Mouse (Mus musculus): Measurements from ENCODE around the gene Olfr845. TPM values are rescaled to one million over a fixed set of nuclear protein-coding genes. Genes with fewer than 3 reads are reported as not detected.

Gene Olfr845
- polyA plus RNA-seq (2016; fragmentation: Nextera tagmentation; extraction: Ambion mirVana) = not detected in 2 replicates

GRCm38 (mm10) chr9:19336157-19336556 lies at the start of gene Olfr845:
Olfr845 (plus strand) TSS chr9:19336457.
- Histone ChIP-seq H3K4me1 (no peaks in the 10 kb centered on the region), H3K36me3 (no peaks in the 10 kb centered on the region), H3K4me3 (no peak within 1 kb of the TSS), H3K4me2 (no peak within 1 kb of the TSS), H3K9me3 (replicated peaks) (no peaks in the 10 kb centered on the region), H3K27me3 (replicated peaks) (no peaks in the 10 kb centered on the region), H3K9ac (no peak within 1 kb of the TSS), H3K27ac (no peak within 1 kb of the TSS)
- WGBS (ENCODE audit: insufficient replicate concordance) = 38% methylated on average over 1 of the region's 1 CpGs
- ATAC-seq = no peak

GRCm38 (mm10) chr9:19316047-19316446 lies 20.2 kb upstream of the Olfr845 start, which contains the start of gene Olfr844:
Olfr844 (plus strand) TSS chr9:19316347.
- Histone ChIP-seq H3K36me3 (no peaks in the 10 kb centered on the region), H3K4me3 (no peak within 1 kb of the TSS), H3K27ac (no peak within 1 kb of the TSS), H3K27me3 (replicated peaks) (no peaks in the 10 kb centered on the region), H3K4me1 (no peaks in the 10 kb centered on the region), H3K4me2 (no peak within 1 kb of the TSS), H3K9ac (no peak within 1 kb of the TSS), H3K9me3 (replicated peaks) (peaks cover 6% of the 10 kb centered on the region; the same call in 1 of the 2 replicates)
- ATAC-seq = no peak

- Histone ChIP-seq H3K9ac (no peak within 1 kb of the TSS), H3K27ac (no peak within 1 kb of the TSS), H3K36me3 (no peaks in the 10 kb centered on the region), H3K4me1 (no peaks in the 10 kb centered on the region), H3K27me3 (replicated peaks) (no peaks in the 10 kb centered on the region), H3K4me3 (no peak within 1 kb of the TSS), H3K9me3 (replicated peaks) (no peaks in the 10 kb centered on the region; the same call in 1 of the 2 replicates), H3K4me2 (no peak within 1 kb of the TSS)
- 29% methylated on average over 1 of the region's 1 CpGs for WGBS (ENCODE audit: insufficient replicate concordance)
- ATAC-seq = no peak
Measured at GRCm38 (mm10) chr9:19363905-19364304, 27.6 kb downstream of the Olfr845 start, which contains the start of gene Olfr846. Olfr846 (minus strand) TSS chr9:19364005.

GRCm38 (mm10) chr9:19378569-19378968 lies 42.3 kb downstream of the Olfr845 start, which contains the start of gene Olfr847:
Olfr847 (minus strand) TSS chr9:19378669.
- H3K4me1 ChIP-seq = no peaks in the 10 kb centered on the region
- 53% methylated on average over 1 of the region's 1 CpGs for WGBS (ENCODE audit: insufficient replicate concordance)
- no peak within 1 kb of the TSS for H3K4me2 ChIP-seq
- no peak within 1 kb of the TSS for H3K9ac ChIP-seq
- no peaks in the 10 kb centered on the region for H3K27me3 ChIP-seq (replicated peaks)
- no peak within 1 kb of the TSS for H3K4me3 ChIP-seq
- no peaks in the 10 kb centered on the region for H3K9me3 ChIP-seq (replicated peaks)
- ATAC-seq = no peak
- H3K27ac ChIP-seq = no peak within 1 kb of the TSS
- H3K36me3 ChIP-seq = no peaks in the 10 kb centered on the region

Other genes with a start within 250 kb of the Olfr845 start
- not detected in 2 replicates for gene Olfr836, start 216.1 kb upstream of the Olfr845 start, polyA plus RNA-seq (2016; fragmentation: Nextera tagmentation; extraction: Ambion mirVana)
- not detected in 2 replicates for gene Olfr837, start 200.1 kb upstream of the Olfr845 start, polyA plus RNA-seq (2016; fragmentation: Nextera tagmentation; extraction: Ambion mirVana)
- gene Olfr839-ps1, start 159.1 kb upstream of the Olfr845 start, polyA plus RNA-seq (2016; fragmentation: Nextera tagmentation; extraction: Ambion mirVana) = not detected in 2 replicates
- gene Olfr843, start 84.5 kb upstream of the Olfr845 start, polyA plus RNA-seq (2016; fragmentation: Nextera tagmentation; extraction: Ambion mirVana) = not detected in 2 replicates
- gene Olfr844, start 20.1 kb upstream of the Olfr845 start, polyA plus RNA-seq (2016; fragmentation: Nextera tagmentation; extraction: Ambion mirVana) = not detected in 2 replicates
- not detected in 2 replicates for gene Olfr846, start 27.5 kb downstream of the Olfr845 start, polyA plus RNA-seq (2016; fragmentation: Nextera tagmentation; extraction: Ambion mirVana)
- not detected in 2 replicates for gene Olfr847, start 42.2 kb downstream of the Olfr845 start, polyA plus RNA-seq (2016; fragmentation: Nextera tagmentation; extraction: Ambion mirVana)
- not detected in 2 replicates for gene Olfr849, start 103.8 kb downstream of the Olfr845 start, polyA plus RNA-seq (2016; fragmentation: Nextera tagmentation; extraction: Ambion mirVana)
- not detected in 2 replicates for gene Olfr850, start 141.8 kb downstream of the Olfr845 start, polyA plus RNA-seq (2016; fragmentation: Nextera tagmentation; extraction: Ambion mirVana)
- gene Olfr851, start 156.8 kb downstream of the Olfr845 start, polyA plus RNA-seq (2016; fragmentation: Nextera tagmentation; extraction: Ambion mirVana) = not detected in 2 replicates
- not detected in 2 replicates for gene Olfr853, start 204.6 kb downstream of the Olfr845 start, polyA plus RNA-seq (2016; fragmentation: Nextera tagmentation; extraction: Ambion mirVana)
- gene Olfr854, start 230.9 kb downstream of the Olfr845 start, polyA plus RNA-seq (2016; fragmentation: Nextera tagmentation; extraction: Ambion mirVana) = not detected in 2 replicates
- not detected in 2 replicates for gene Olfr855, start 246.2 kb downstream of the Olfr845 start, polyA plus RNA-seq (2016; fragmentation: Nextera tagmentation; extraction: Ambion mirVana)

All from liver, embryonic 12.5 days (tissue).